Mouse (Mus musculus) MEL (cell line): ENCODE data around the gene Nabp2.

Experiments
- CHD1 ChIP-seq: IDR thresholded peaks from 2 replicates; pipeline ENCODE4 v1.6.1; 2012; ENCODE audit warnings: low read depth, mild to moderate bottlenecking, inconsistent platforms, low read length, improper control_type of control experiment
- CHD2 ChIP-seq: IDR thresholded peaks from 2 replicates; pipeline ENCODE4 v1.6.1; 2011; ENCODE audit warnings: low read length, improper control_type of control experiment
- CTCF ChIP-seq, 3 experiments: IDR thresholded peaks in 2 of 3; conservative IDR thresholded peaks in 1 of 3; 2 replicates each; pipeline ENCODE4 v1.5.1; 2011 to 2012; ENCODE audit warnings: low read length in 3 of 3, low read depth in 2 of 3, mild to moderate bottlenecking in 2 of 3, improper control_type of control experiment in 1 of 3, inconsistent platforms in 1 of 3, mixed read lengths in 1 of 3, moderate library complexity in 1 of 3; ENCODE audit not compliant: control insufficient read depth in 1 of 3, insufficient read depth in 1 of 3, poor library complexity in 1 of 3, severe bottlenecking in 1 of 3
- EP300 ChIP-seq, 2 experiments: IDR thresholded peaks; 2 replicates each; pipeline ENCODE4 v1.6.1; 2011; ENCODE audit warnings: improper control_type of control experiment in 2 of 2, low read length in 2 of 2, low read depth in 1 of 2, mild to moderate bottlenecking in 1 of 2
- GABPA ChIP-seq: IDR thresholded peaks from 2 replicates; pipeline ENCODE4 v1.6.1; 2012; ENCODE audit warnings: low read depth, mild to moderate bottlenecking, inconsistent platforms, low read length, improper control_type of control experiment, moderate library complexity
- MAFK ChIP-seq: IDR thresholded peaks from 2 replicates; pipeline ENCODE4 v1.6.1; 2011; ENCODE audit warnings: low read depth, mild to moderate bottlenecking, low read length, improper control_type of control experiment, borderline replicate concordance
- MAX ChIP-seq: IDR thresholded peaks from 2 replicates; pipeline ENCODE4 v1.6.1; 2011; ENCODE audit warnings: low read length, improper control_type of control experiment
- POLR2A ChIP-seq, 2 experiments: IDR thresholded peaks; 2 replicates each; pipeline ENCODE4 v1.6.1; 2011 to 2012; ENCODE audit warnings: low read length in 2 of 2, mild to moderate bottlenecking in 2 of 2, control low read depth in 1 of 2, improper control_type of control experiment in 1 of 2, low read depth in 1 of 2, moderate library complexity in 1 of 2; ENCODE audit not compliant: control insufficient read depth in 1 of 2, insufficient read depth in 1 of 2, poor library complexity in 1 of 2
- TAL1 ChIP-seq: IDR thresholded peaks from 2 replicates; pipeline ENCODE4 v1.6.1; 2012; ENCODE audit warnings: mild to moderate bottlenecking, inconsistent platforms, low read length, moderate library complexity, mixed read lengths

DNA sequence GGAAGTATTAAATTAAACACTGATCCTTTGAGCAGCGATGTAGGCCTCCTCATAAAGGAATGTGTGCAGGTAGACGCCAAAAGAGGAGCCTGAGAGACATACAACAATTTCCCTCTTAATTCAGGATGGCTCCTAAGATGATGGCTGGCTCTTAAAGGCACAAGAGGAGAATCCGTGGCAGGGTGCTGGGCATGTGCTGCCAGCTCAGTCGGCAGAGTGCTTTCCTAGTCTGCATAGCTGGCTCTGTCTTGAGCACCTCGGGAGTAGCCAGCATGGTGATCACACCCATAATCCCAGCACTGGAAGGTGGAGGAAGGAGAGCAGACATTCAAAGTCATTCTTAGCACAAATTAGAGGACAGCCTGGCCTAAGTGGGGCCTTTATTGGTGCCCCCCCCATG is 24.6 kb upstream of the Nabp2 start:
- TF ChIP-seq CHD1: no peak
- no peak for TF ChIP-seq CTCF (IDR thresholded peaks at IDR 0.05 in 2 of 3, conservative IDR thresholded peaks at IDR 0.05 in 1 of 3; ENCODE audit: control insufficient read depth in 1 of 3, insufficient read depth in 1 of 3, low read depth in 2 of 3, low read length in 3 of 3, poor library complexity in 1 of 3, severe bottlenecking in 1 of 3)
- no peak for TF ChIP-seq POLR2A (IDR thresholded peaks at IDR 0.05; ENCODE audit: control insufficient read depth in 1 of 2, insufficient read depth in 1 of 2, low read depth in 1 of 2, low read length in 2 of 2, poor library complexity in 1 of 2)
- no peak for TF ChIP-seq GABPA
- TF ChIP-seq MAX: no peak
- TF ChIP-seq EP300 (IDR thresholded peaks at IDR 0.05; ENCODE audit: low read depth in 1 of 2, low read length in 2 of 2): no peak
- TF ChIP-seq TAL1: no peak
- TF ChIP-seq MAFK: no peak
- TF ChIP-seq CHD2: no peak
